8 mouse cellular contexts compared by ENCODE assay signal in genomic region chrX:78582854-78583201, GRCm38 (mm10). TPM values are rescaled to one million over a fixed set of nuclear protein-coding genes. Genes with fewer than 3 reads are reported as not detected.
DNase-seq lines count a peak whose midpoint lies in the region; ATAC-seq and TF ChIP-seq lines count a peak whose summit lies in the region.

No protein-coding gene starts in this region.

- no peak for TF ChIP-seq POLR2A in spleen, adult 2 months (IDR thresholded peaks at IDR 0.05; ENCODE audit: low read depth, low read length)

- H3K4me1 ChIP-seq in brown adipose tissue, adult 24 weeks (ENCODE audit: control insufficient read depth, insufficient read depth, insufficient read length, low read length) = no peaks in the 10 kb centered on the region; the same call in 1 of the 2 replicates
- H3K4me1 ChIP-seq in hindbrain, postnatal 0 days (ENCODE audit: insufficient read depth, low read length) = no peaks in the 10 kb centered on the region
- H3K4me1 ChIP-seq in megakaryocyte, embryonic 14.5 days = 0 out of 2 replicates have a peak, but pooled peaks cover 4% of the 10 kb centered on the region
- H3K4me1 ChIP-seq in spleen, adult 2 months (ENCODE audit: control insufficient read depth, insufficient read depth, insufficient read length) = no peaks in the 10 kb centered on the region; the same call in 1 of the 2 replicates

- H3K27ac ChIP-seq in brown adipose tissue, adult 24 weeks (replicated peaks; ENCODE audit: low read depth, low read length) = peak overlapping the region; percentile 72
- H3K27ac ChIP-seq in hindbrain, postnatal 0 days = no peak overlapping the region
- no peak overlapping the region for H3K27ac ChIP-seq in spleen, adult 2 months (ENCODE audit: insufficient read depth, low read length)

- DNase-seq in cerebellum, postnatal 14 days = peak; percentile 38 to 44
- no peak for DNase-seq in cerebellum, adult 9-11 months
- peak; percentile 72 for DNase-seq in gastrocnemius, postnatal 14 days
- DNase-seq in hindbrain, postnatal 0 days (ENCODE audit: low spot score) = peak; percentile 76
- DNase-seq in left cerebral cortex, postnatal 36 days (ENCODE audit: low spot score in 2 of 2) = peak; percentile 4 to 5
- peak in 1 of 2 experiments; percentile 7 for DNase-seq in spleen, adult 2 months (ENCODE audit: low read depth in 1 of 2, low spot score in 2 of 2)

- intact Hi-C loops in gastrocnemius, postnatal 14 days (cut with DNase I; ENCODE audit: low total_unique reads) = no loop called here
- intact Hi-C loops in left cerebral cortex, postnatal 36 days (cut with DNase I) = no loop called here

- no peak for TF ChIP-seq CTCF in hindbrain, postnatal 0 days (IDR thresholded peaks at IDR 0.05; ENCODE audit: low read depth)
- no peak for TF ChIP-seq CTCF in spleen, adult 2 months (IDR thresholded peaks at IDR 0.05; ENCODE audit: extremely low read depth, insufficient read depth, insufficient read length, insufficient replicate concordance)

- H3K36me3 ChIP-seq in hindbrain, postnatal 0 days (ENCODE audit: insufficient read depth, low read length) = no peaks in the 10 kb centered on the region
- no peaks in the 10 kb centered on the region for H3K36me3 ChIP-seq in megakaryocyte, embryonic 14.5 days (replicated peaks; ENCODE audit: low read length)
- H3K36me3 ChIP-seq in spleen, adult 2 months (ENCODE audit: control insufficient read depth, insufficient read depth, low read length) = no peaks in the 10 kb centered on the region

- H3K27me3 ChIP-seq in hindbrain, postnatal 0 days (ENCODE audit: insufficient read depth, low read length) = no peaks in the 10 kb centered on the region
- H3K27me3 ChIP-seq in megakaryocyte, embryonic 14.5 days (replicated peaks) = peaks cover 5% of the 10 kb centered on the region
- H3K27me3 ChIP-seq in spleen, adult 2 months (ENCODE audit: control insufficient read depth, insufficient read depth, low read length) = no peaks in the 10 kb centered on the region

- H3K9ac ChIP-seq in hindbrain, postnatal 0 days (replicated peaks; ENCODE audit: low read length) = peak overlapping the region; percentile 41; the same call in 1 of the 2 replicates

- H3K4me3 ChIP-seq in brown adipose tissue, adult 24 weeks (ENCODE audit: insufficient read depth, low read depth, low read length) = peak overlapping the region; percentile 78
- H3K4me3 ChIP-seq in hindbrain, postnatal 0 days (ENCODE audit: low read length) = peak overlapping the region; percentile 50
- peak overlapping the region; percentile 91 for H3K4me3 ChIP-seq in megakaryocyte, embryonic 14.5 days (replicated peaks)
- H3K4me3 ChIP-seq in spleen, adult 2 months (ENCODE audit: extremely low read depth, insufficient read depth, insufficient read length) = peak overlapping the region; percentile 62; the same call in 1 of the 2 replicates

- no peaks in the 10 kb centered on the region for H3K9me3 ChIP-seq in hindbrain, postnatal 0 days (ENCODE audit: low read length)
- H3K9me3 ChIP-seq in megakaryocyte, embryonic 14.5 days = no peaks in the 10 kb centered on the region

- ATAC-seq in hindbrain, postnatal 0 days = peak; percentile 64

- WGBS in hindbrain, postnatal 0 days = 53% methylated on average over 7 of the region's 21 CpGs
- 44% methylated on average over 7 of the region's 21 CpGs for WGBS in spleen, adult 2 months

- peak overlapping the region; percentile 55 for H3K4me2 ChIP-seq in hindbrain, postnatal 0 days (ENCODE audit: low read depth, low read length)

RNA-seq across cellular contexts. Expression of gene Prrg1, which starts 0.9 kb away (rescaled TPM):
- polyA plus RNA-seq in brown adipose tissue, adult 24 weeks (2012; ENCODE audit: insufficient read depth, insufficient read length, missing spikeins) = 3.8 and 4.5 TPM in 2 replicates
- total RNA-seq in gastrocnemius, postnatal 14 days (2021) = 1 to 10 TPM; 6.8 to 8.3 TPM
- total RNA-seq in hindbrain, postnatal 0 days (2014; rRNA removed) = 10.8 and 11.0 TPM in 2 replicates
- 3.7 and 4.0 TPM in 2 replicates for polyA plus RNA-seq in hindbrain, postnatal 0 days (2015; fragmentation: Nextera tagmentation; extraction: Ambion mirVana)
- 1 to 10 TPM; 3.7 to 5.1 TPM for total RNA-seq in left cerebral cortex, postnatal 36 days (2021)
- 0.19 and 0.49 TPM in 2 replicates for polyA plus RNA-seq in megakaryocyte, embryonic 14.5 days (2012; ENCODE audit: insufficient read depth, low replicate concordance)
- polyA plus RNA-seq in spleen, adult 2 months (2012; rRNA removed) = 0.55 and 0.84 TPM in 2 replicates
